Mouse (Mus musculus) CD4-positive naive resting alpha-beta T cell, adult 76 days (primary cell): ENCODE results near the gene Gm6351. TPM values are rescaled to one million over a fixed set of nuclear protein-coding genes. Genes with fewer than 3 reads are reported as not detected.

Experiments used
- total RNA-seq: library from RNA; stranded (reverse); gene quantifications from one replicate; pipeline ENCODE4 v1.2.4, GENCODE M21; 2023

Gm6351 gene
- not detected for total RNA-seq

GRCm38 (mm10) chr5:94076085-94076484 lies at the start of gene Gm6351:
Gene Gm6351 (plus strand): TSS chr5:94076385.

GRCm38 (mm10) chr5:94070445-94070844 lies 5.7 kb upstream of the Gm6351 start, which contains the start of gene BC061212:
Gene BC061212 (minus strand): TSS chr5:94070545.

Other genes with a start within 250 kb of the Gm6351 start
- not detected for gene Gm7792, start 232.6 kb upstream of the Gm6351 start, total RNA-seq
- not detected for gene Gm16429, start 147.3 kb upstream of the Gm6351 start, total RNA-seq
- not detected for gene BC061212, start 5.8 kb upstream of the Gm6351 start, total RNA-seq
- not detected for gene Gm3106, start 141.6 kb downstream of the Gm6351 start, total RNA-seq
- gene A430089I19Rik, start 230.4 kb downstream of the Gm6351 start, total RNA-seq = not detected
- gene Gm6502, start 238.1 kb downstream of the Gm6351 start, total RNA-seq = not detected